Mouse (Mus musculus) lung, adult 2 months (tissue): ENCODE data around the gene Rassf5.

ENCODE experiments used
- CTCF ChIP-seq: fragments of 200-500 bp; IDR thresholded peaks from 2 replicates; pipeline ENCODE4 v1.5.1; 2011; ENCODE audit warnings: mild to moderate bottlenecking, low read length, control low read depth; ENCODE audit not compliant: insufficient read depth
- POLR2A ChIP-seq: fragments of 200-500 bp; IDR thresholded peaks from 2 replicates; pipeline ENCODE4 v1.6.1; 2011; ENCODE audit warnings: low read depth, mild to moderate bottlenecking, control low read depth, low read length, borderline replicate concordance; ENCODE audit errors: extremely low read depth

DNA sequence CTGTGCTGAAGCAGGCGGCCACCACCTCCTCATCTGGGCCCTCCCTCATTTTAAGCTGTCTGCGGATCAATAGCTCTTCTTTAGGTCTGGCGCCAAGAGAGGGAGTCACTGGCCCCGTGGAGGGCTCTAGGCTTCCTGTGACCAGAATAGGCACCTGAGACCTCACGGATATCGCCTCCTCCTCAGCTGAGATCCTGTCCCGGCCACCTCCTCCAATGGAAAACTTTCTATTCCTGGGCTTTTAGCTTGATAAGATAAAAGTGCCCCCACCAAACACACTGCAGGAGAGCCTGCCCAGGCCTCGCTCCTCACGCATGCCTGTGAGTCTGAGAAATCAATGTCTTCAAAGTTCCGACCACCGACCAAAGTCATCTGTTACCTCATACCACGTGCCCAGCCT, 11.5 kb downstream of the Rassf5 start:
- TF ChIP-seq CTCF (no peak), POLR2A (no peak)
